Mouse (Mus musculus) intestine, embryonic 14.5 days (tissue): ENCODE results near the gene Git2. TPM values are rescaled to one million over a fixed set of nuclear protein-coding genes. Genes with fewer than 3 reads are reported as not detected.

Source experiments
- ATAC-seq: fragments of 200-750 bp; cut with Nextera tagmentation; replicated peaks from 2 replicates; pipeline ENCODE4 v1.8.0; 2017; ENCODE audit warnings: low read depth, moderate number of reproducible peaks, moderate TSS enrichment, moderate library complexity; ENCODE audit not compliant: low FRiP score, low TSS enrichment
- DNase-seq: peaks from one replicate; pipeline ENCODE4 v3.0.0-alpha.2; 2018; ENCODE audit warnings: low spot score
- H3K27ac ChIP-seq: fragments of 300-500 bp; sonication (generic); 2 replicates; pipeline ENCODE4 v1.5.1; 2014; ENCODE audit warnings: low read depth, mild to moderate bottlenecking, control low read depth
- H3K27me3 ChIP-seq: fragments of 300-500 bp; sonication (generic); replicated peaks from 2 replicates; pipeline ENCODE4 v1.6.1; 2014; ENCODE audit warnings: low read length, control low read depth; ENCODE audit not compliant: control insufficient read depth, insufficient read depth
- H3K36me3 ChIP-seq: fragments of 300-500 bp; sonication (generic); 2 replicates; pipeline ENCODE4 v1.6.1; 2014; ENCODE audit warnings: low read length, control low read depth; ENCODE audit not compliant: control insufficient read depth, insufficient read depth
- H3K4me1 ChIP-seq: fragments of 300-500 bp; sonication (generic); replicated peaks from 2 replicates; pipeline ENCODE4 v1.6.1; 2014; ENCODE audit warnings: low read length, control low read depth, mixed read lengths; ENCODE audit not compliant: control insufficient read depth, insufficient read depth
- H3K4me2 ChIP-seq: fragments of 300-500 bp; sonication (generic); 2 replicates; pipeline ENCODE4 v1.6.1; 2014; ENCODE audit warnings: low read length
- H3K4me3 ChIP-seq: fragments of 300-500 bp; sonication (generic); 2 replicates; pipeline ENCODE4 v1.5.1; 2014; ENCODE audit warnings: low read depth, low read length, control low read depth, mixed read lengths
- H3K9ac ChIP-seq: fragments of 300-500 bp; sonication (generic); 2 replicates; pipeline ENCODE4 v1.6.1; 2014; ENCODE audit warnings: mild to moderate bottlenecking, low read length
- H3K9me3 ChIP-seq: fragments of 300-500 bp; sonication (generic); 2 replicates; pipeline ENCODE4 v1.6.1; 2016; ENCODE audit warnings: low read length, control low read depth; ENCODE audit not compliant: control insufficient read depth
- WGBS: fragments of 180-500 bp; shearing (Covaris S2); extraction: QIAGEN DNeasy Blood & Tissue Kit; methylation state at CpG from one replicate; pipeline ENCODE4 v1.1.7; 2014; 5-methylcytosine and 5-hydroxymethylcytosine counted together
- polyA plus RNA-seq: library from polyadenylated mRNA; unstranded; fragments of >200 nt; fragmentation: Nextera tagmentation; extraction: Ambion mirVana; gene quantifications from 2 replicates; pipeline ENCODE4 v1.2.1, GENCODE M21; 2014

The Git2 gene
- polyA plus RNA-seq, 1 experiment from 2014 or later: 35.6 TPM

- Histone ChIP-seq H3K4me1 (peaks cover 15% of the 10 kb centered on the region; the same call in 1 of the 2 replicates), H3K27me3 (no peaks in the 10 kb centered on the region), H3K9me3 (no peaks in the 10 kb centered on the region), H3K9ac (no peak overlapping the region), H3K27ac (no peak overlapping the region), H3K4me3 (no peak overlapping the region), H3K4me2 (no peak overlapping the region), H3K36me3 (peaks cover 42% of the 10 kb centered on the region)
- no peak for ATAC-seq
- DNase-seq: no peak
- 68% methylated on average over 4 of the region's 4 CpGs for WGBS
Observed at GRCm38 (mm10) chr5:114794609-114795008, 19.3 kb upstream of the Git2 start.

DNA sequence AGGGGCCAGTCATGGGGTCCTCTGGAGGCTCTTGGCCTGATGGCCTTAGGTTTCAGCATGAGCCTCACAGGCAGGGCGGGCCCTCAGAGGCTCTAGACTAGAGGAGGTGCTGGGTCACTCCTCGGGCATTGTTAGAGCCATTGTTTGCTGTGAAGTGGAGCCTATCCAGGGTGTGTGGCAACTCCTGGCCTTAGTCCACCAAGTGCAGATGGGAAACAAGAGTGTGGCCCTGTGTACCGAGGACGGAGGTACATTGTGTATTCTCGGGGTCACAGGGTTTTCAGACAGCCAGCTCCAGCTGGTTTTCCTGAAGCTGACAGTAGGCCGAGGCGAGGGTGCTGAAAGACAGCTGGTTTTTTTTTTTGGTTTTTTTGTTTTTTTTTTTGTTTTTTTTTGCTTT lies 18.0 kb upstream of the Git2 start:
- no peak overlapping the region for H3K9ac ChIP-seq
- H3K27ac ChIP-seq: no peak overlapping the region
- no peak overlapping the region for H3K4me3 ChIP-seq
- H3K4me1 ChIP-seq: peaks cover 15% of the 10 kb centered on the region; the same call in 1 of the 2 replicates
- 74% methylated on average over 7 of the region's 7 CpGs for WGBS
- no peak for DNase-seq
- no peaks in the 10 kb centered on the region for H3K27me3 ChIP-seq
- peaks cover 32% of the 10 kb centered on the region for H3K36me3 ChIP-seq
- H3K9me3 ChIP-seq: no peaks in the 10 kb centered on the region
- no peak overlapping the region for H3K4me2 ChIP-seq
- no peak for ATAC-seq

DNA sequence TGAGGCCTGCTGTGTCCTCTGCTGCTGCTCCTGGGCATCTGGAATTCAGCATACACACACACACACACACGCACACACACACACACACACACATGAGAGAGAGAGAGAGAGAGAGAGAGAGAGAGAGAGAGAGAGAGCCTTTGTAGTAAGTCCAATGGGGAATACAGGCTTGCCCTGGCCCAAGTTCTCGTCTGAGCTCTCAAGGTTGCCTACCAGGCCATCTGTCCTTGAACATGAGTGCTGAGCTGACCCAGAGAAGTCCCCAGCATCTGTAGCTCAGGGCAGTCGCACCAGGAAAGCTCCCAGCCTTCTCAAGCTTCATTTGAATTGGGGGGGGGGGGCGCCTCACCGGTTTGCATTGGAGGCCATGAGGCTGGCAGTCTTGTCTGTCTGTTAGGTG lies 9.9 kb upstream of the Git2 start:
- Histone ChIP-seq H3K27ac (no peak overlapping the region; the same call in 1 of the 2 replicates), H3K9ac (no peak overlapping the region), H3K4me2 (no peak overlapping the region), H3K4me1 (no peaks in the 10 kb centered on the region), H3K27me3 (no peaks in the 10 kb centered on the region), H3K9me3 (no peaks in the 10 kb centered on the region), H3K4me3 (no peak overlapping the region), H3K36me3 (peaks cover 23% of the 10 kb centered on the region)
- ATAC-seq (no peak), DNase-seq (no peak)
- WGBS: 66% methylated on average over 5 of the region's 5 CpGs

DNA sequence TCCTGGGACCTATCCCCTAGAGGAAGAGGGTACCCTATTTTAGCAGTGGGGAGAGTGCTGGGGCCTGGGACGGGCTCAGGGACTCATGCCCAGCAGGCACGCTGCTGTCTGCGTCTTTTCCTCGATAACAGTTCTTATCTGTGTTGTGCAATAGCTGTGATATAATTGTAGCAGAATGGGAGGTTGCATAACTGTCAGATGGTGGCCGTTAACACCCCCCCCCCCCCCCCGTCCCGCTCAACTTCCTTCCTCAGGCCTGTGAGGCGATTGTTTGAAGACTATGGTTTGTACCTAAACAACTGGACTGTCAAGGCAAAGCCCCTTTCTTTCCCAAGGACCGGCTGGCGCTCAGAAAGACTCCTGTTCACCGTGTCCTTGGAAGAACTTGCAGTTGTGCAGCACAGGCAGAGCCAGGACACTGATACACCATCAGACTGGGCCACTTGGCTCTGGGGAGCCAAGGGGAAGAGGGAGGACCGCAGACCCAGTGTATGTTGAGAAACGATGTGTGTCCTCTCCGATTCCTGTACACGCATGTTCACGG lies 9.4 kb upstream of the Git2 start:
- WGBS: 73% methylated on average over 16 of the region's 16 CpGs
- Histone ChIP-seq H3K4me3 (no peak overlapping the region), H3K9me3 (no peaks in the 10 kb centered on the region), H3K36me3 (peaks cover 23% of the 10 kb centered on the region), H3K27ac (no peak overlapping the region; the same call in 1 of the 2 replicates), H3K4me1 (no peaks in the 10 kb centered on the region), H3K9ac (no peak overlapping the region), H3K27me3 (no peaks in the 10 kb centered on the region), H3K4me2 (no peak overlapping the region)
- ATAC-seq (no peak), DNase-seq (no peak)

DNA sequence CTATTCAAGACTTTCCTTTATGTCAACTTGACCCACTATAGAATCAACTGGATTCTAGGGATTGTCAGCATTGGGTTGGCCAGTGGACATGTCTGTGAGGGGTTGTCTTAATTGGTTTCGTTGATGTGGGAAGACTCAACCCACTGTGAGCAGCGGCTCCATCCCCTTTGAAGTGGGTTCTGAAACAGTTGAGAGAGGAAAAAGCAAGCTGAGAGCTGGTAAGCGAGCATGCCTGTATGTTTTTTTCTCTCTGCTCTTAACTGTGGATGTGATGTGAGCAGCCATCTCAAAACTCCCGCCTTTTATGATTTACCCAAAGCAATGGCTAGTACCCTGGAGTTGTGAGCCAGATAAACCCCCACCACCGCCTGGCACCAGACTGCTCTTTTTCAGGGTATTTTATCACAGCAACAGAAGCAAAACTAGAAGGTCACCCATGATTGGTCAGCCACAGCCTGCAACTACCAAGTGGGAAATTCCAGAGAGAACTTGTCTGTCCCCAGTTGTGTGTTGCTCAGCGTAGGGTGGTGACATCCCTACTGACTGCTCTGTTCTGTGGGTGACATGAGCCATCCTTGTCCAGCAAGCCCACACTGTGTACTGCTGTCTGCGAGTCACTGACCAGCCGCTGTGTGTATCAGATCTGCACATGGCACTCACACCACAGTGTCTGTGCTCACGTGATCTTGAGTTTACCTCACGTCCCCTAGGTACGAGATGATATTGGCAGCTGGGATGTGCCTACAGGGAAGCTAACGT lies 8.3 kb upstream of the Git2 start:
- DNase-seq (no peak), ATAC-seq (no peak)
- WGBS: 92% methylated on average over 12 of the region's 12 CpGs
- Histone ChIP-seq H3K27me3 (no peaks in the 10 kb centered on the region), H3K4me3 (no peak overlapping the region), H3K4me1 (no peaks in the 10 kb centered on the region), H3K4me2 (no peak overlapping the region), H3K9me3 (no peaks in the 10 kb centered on the region), H3K9ac (no peak overlapping the region), H3K27ac (no peak overlapping the region), H3K36me3 (peaks cover 23% of the 10 kb centered on the region)

DNA sequence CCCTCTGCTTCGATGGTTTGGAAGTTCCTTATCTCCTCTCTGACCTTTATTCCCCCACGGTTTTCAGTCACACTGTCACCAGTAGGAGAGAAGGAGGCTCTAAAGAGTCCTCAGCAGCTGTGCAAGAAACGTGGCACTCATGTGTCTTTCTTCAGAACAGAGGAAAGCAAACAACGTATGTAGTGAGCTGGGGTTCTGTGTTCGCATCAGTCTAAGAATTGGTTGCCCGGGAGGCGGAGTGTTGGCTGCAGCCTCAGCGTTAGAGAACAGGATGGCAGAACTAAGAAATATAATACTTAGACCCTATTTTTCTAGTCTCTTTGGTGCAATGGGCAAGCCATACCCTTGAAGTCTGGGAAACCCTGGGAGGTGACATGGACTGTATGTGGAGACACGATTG lies 7.7 kb upstream of the Git2 start:
- Histone ChIP-seq H3K4me3 (no peak overlapping the region), H3K4me2 (no peak overlapping the region), H3K36me3 (peaks cover 18% of the 10 kb centered on the region), H3K9me3 (no peaks in the 10 kb centered on the region), H3K27ac (no peak overlapping the region), H3K4me1 (no peaks in the 10 kb centered on the region), H3K27me3 (no peaks in the 10 kb centered on the region), H3K9ac (no peak overlapping the region)
- WGBS: 81% methylated on average over 9 of the region's 9 CpGs
- no peak for DNase-seq
- ATAC-seq: no peak

DNA sequence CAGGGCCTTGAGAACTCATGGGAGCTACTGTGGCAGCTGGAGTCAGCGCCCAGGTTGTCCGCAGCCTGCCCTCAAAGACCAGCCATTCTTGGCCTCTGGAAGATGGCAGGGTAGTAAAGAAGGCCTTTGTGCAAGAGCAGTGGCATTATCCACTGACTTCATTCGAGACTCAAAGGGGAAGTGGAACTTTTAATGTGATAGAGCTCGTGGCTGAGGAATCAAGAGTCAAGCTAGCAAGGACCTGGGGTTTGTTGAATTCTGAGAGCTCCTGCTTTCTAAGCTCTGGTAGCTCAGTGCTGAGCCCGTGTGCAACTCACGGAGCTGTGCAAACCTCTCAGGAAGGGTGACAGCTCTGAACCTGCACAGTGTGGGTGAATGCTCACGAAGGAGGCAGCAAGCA lies 5.6 kb upstream of the Git2 start:
- no peak for DNase-seq
- no peak for ATAC-seq
- no peaks in the 10 kb centered on the region for H3K36me3 ChIP-seq
- H3K27me3 ChIP-seq: no peaks in the 10 kb centered on the region
- WGBS: 83% methylated on average over 7 of the region's 7 CpGs
- H3K9ac ChIP-seq: no peak overlapping the region
- no peak overlapping the region for H3K4me2 ChIP-seq
- H3K9me3 ChIP-seq: no peaks in the 10 kb centered on the region
- H3K27ac ChIP-seq: no peak overlapping the region
- peaks cover 6% of the 10 kb centered on the region; the same call in 1 of the 2 replicates for H3K4me1 ChIP-seq
- no peak overlapping the region for H3K4me3 ChIP-seq

DNA sequence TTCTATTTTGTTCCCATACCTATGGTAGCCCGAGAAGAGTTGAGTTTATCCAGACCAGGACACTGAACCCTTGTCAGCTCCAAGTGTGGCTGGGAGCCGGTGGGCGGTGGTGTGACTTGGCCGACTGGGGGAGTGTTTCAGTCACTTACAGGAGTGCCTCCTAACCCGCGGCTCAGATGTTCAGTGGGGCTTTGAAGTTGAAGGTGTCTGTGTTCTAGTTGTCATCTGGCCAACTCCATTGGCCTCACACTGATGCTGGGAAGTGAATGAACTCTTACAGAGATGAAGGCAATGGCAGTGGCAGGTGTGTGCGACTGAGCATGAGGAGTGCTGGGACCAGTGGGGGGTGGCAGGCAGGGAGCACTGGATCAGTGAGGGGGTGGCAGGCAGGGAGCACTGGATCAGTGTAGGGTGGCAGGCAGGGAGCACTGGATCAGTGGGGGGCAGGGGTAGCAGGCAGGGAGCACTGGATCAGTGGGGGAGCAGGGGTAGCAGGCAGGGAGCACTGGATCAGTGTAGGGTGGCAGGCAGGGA lies 4.7 kb upstream of the Git2 start:
- no peak overlapping the region for H3K4me2 ChIP-seq
- no peak overlapping the region for H3K9ac ChIP-seq
- H3K4me3 ChIP-seq: no peak overlapping the region

More for the DNA sequence above, 4.7 kb upstream of the Git2 start:
- DNase-seq (no peak), ATAC-seq (no peak)
- Histone ChIP-seq H3K4me1 (peaks cover 11% of the 10 kb centered on the region; the same call in 1 of the 2 replicates), H3K9me3 (no peaks in the 10 kb centered on the region), H3K27me3 (no peaks in the 10 kb centered on the region), H3K36me3 (no peaks in the 10 kb centered on the region), H3K27ac (no peak overlapping the region)
- 62% methylated on average over 7 of the region's 7 CpGs for WGBS
